Mouse (Mus musculus) CH12.LX (cell line): ENCODE results near the gene Ptgr2. TPM values are rescaled to one million over a fixed set of nuclear protein-coding genes. Genes with fewer than 3 reads are reported as not detected.

ENCODE experiments used
- DNase-seq: peaks from one replicate; pipeline ENCODE4 v3.0.0-alpha.2; 2013; ENCODE audit errors: extremely low read depth
- H3K27ac ChIP-seq: 2 replicates; pipeline ENCODE4 v1.5.1; 2012; ENCODE audit warnings: low read depth, mild to moderate bottlenecking, control low read depth, moderate library complexity; ENCODE audit not compliant: insufficient read depth
- H3K27me3 ChIP-seq: replicated peaks from 2 replicates; pipeline ENCODE3; 2012; ENCODE audit warnings: inconsistent platforms
- H3K36me3 ChIP-seq, 2 experiments: replicated peaks in 1 of 2; 2 replicates each; pipeline versions ENCODE3 to v1.6.1; 2012; ENCODE audit warnings: inconsistent platforms in 1 of 2, low read length in 1 of 2, mild to moderate bottlenecking in 1 of 2, mixed read lengths in 1 of 2, moderate library complexity in 1 of 2; ENCODE audit not compliant: control insufficient read depth in 1 of 2, insufficient read depth in 1 of 2
- H3K4me1 ChIP-seq, 2 experiments: 2 replicates each; pipeline ENCODE4 v1.6.1; 2012; ENCODE audit warnings: inconsistent platforms in 1 of 2, moderate library complexity in 1 of 2; ENCODE audit not compliant: insufficient read depth in 2 of 2, control insufficient read depth in 1 of 2
- H3K4me2 ChIP-seq: 2 replicates; pipeline ENCODE4 v1.6.1; 2012; ENCODE audit warnings: low read depth, mild to moderate bottlenecking, control low read depth; ENCODE audit not compliant: poor library complexity, insufficient read depth, severe bottlenecking
- H3K4me3 ChIP-seq, 3 experiments: fragments of 150-350 bp in 1 of 3; sonication (generic) in 1 of 3; replicated peaks in 1 of 3; 2 replicates each; pipeline versions ENCODE3 to v1.5.1; 2011 to 2012; ENCODE audit warnings: low read depth in 2 of 3, low read length in 2 of 3, mild to moderate bottlenecking in 2 of 3, moderate library complexity in 2 of 3, control low read depth in 1 of 3, improper control_type of control experiment in 1 of 3, inconsistent platforms in 1 of 3, mixed read lengths in 1 of 3; ENCODE audit not compliant: poor library complexity in 1 of 3
- H3K79me2 ChIP-seq: replicated peaks from 2 replicates; pipeline ENCODE4 v1.6.1; 2012; ENCODE audit warnings: mild to moderate bottlenecking, moderate library complexity; ENCODE audit not compliant: control insufficient read depth, poor library complexity, insufficient read depth, severe bottlenecking; ENCODE audit errors: extremely low read depth
- H3K9ac ChIP-seq: 2 replicates; pipeline ENCODE4 v1.6.1; 2012; ENCODE audit warnings: low read depth, mild to moderate bottlenecking, control low read depth, moderate library complexity; ENCODE audit not compliant: insufficient read depth
- H3K9me3 ChIP-seq: replicated peaks from 2 replicates; pipeline ENCODE3; 2012; ENCODE audit warnings: low read length, inconsistent platforms, mixed read lengths
- CHD2 ChIP-seq: IDR thresholded peaks from 2 replicates; pipeline ENCODE4 v1.6.1; 2011; ENCODE audit warnings: low read length, improper control_type of control experiment
- EP300 ChIP-seq: IDR thresholded peaks from 2 replicates; pipeline ENCODE4 v1.6.1; 2011; ENCODE audit warnings: low read length, improper control_type of control experiment
- GABPA ChIP-seq: IDR thresholded peaks from 2 replicates; pipeline ENCODE4 v1.6.1; 2012; ENCODE audit warnings: low read depth, low read length, improper control_type of control experiment, inconsistent platforms; ENCODE audit not compliant: insufficient replicate concordance
- IRF4 ChIP-seq: IDR thresholded peaks from 2 replicates; pipeline ENCODE4 v1.6.1; 2014; ENCODE audit warnings: low read depth, mild to moderate bottlenecking, inconsistent platforms, low read length, improper control_type of control experiment
- JUN ChIP-seq: IDR thresholded peaks from 2 replicates; pipeline ENCODE4 v1.6.1; 2011; ENCODE audit warnings: low read depth, mild to moderate bottlenecking, low read length, improper control_type of control experiment, moderate library complexity; ENCODE audit not compliant: insufficient read depth
- KAT2A ChIP-seq: IDR thresholded peaks from 2 replicates; pipeline ENCODE4 v1.6.1; 2012; ENCODE audit warnings: low read length, improper control_type of control experiment, inconsistent platforms; ENCODE audit not compliant: insufficient replicate concordance
- MAZ ChIP-seq: IDR thresholded peaks from 2 replicates; pipeline ENCODE4 v1.6.1; 2012; ENCODE audit warnings: low read depth, mild to moderate bottlenecking, inconsistent platforms, low read length, improper control_type of control experiment, moderate library complexity
- MEF2A ChIP-seq: IDR thresholded peaks from 2 replicates; pipeline ENCODE4 v1.6.1; 2014; ENCODE audit warnings: low read depth, mild to moderate bottlenecking, inconsistent platforms, low read length, improper control_type of control experiment, borderline replicate concordance
- MYC ChIP-seq: IDR thresholded peaks from 2 replicates; pipeline ENCODE4 v1.6.1; 2011; ENCODE audit warnings: low read depth, mild to moderate bottlenecking, improper control_type of control experiment, low read length
- NELFE ChIP-seq: IDR thresholded peaks from 2 replicates; pipeline ENCODE4 v1.6.1; 2011; ENCODE audit warnings: low read depth, low read length, improper control_type of control experiment
- PAX5 ChIP-seq: IDR thresholded peaks from 2 replicates; pipeline ENCODE4 v1.6.1; 2012; ENCODE audit warnings: low read length, inconsistent platforms, mixed read lengths
- RAD21 ChIP-seq: IDR thresholded peaks from 2 replicates; pipeline ENCODE4 v1.6.1; 2011; ENCODE audit warnings: low read depth, mild to moderate bottlenecking, low read length, improper control_type of control experiment, moderate library complexity
- SIN3A ChIP-seq: IDR thresholded peaks from 2 replicates; pipeline ENCODE4 v1.6.1; 2012; ENCODE audit warnings: low read length, improper control_type of control experiment, inconsistent platforms
- SMC3 ChIP-seq: IDR thresholded peaks from 2 replicates; pipeline ENCODE4 v1.6.1; 2011; ENCODE audit warnings: low read depth, low read length, improper control_type of control experiment
- TBP ChIP-seq: conservative IDR thresholded peaks from 2 replicates; pipeline ENCODE4 v1.6.1; 2011; ENCODE audit warnings: low read depth, low read length, improper control_type of control experiment
- TCF12 ChIP-seq: IDR thresholded peaks from 2 replicates; pipeline ENCODE4 v1.6.1; 2014; ENCODE audit warnings: low read depth, mild to moderate bottlenecking, inconsistent platforms, low read length, improper control_type of control experiment
- UBTF ChIP-seq: IDR thresholded peaks from 2 replicates; pipeline ENCODE4 v1.6.1; 2012; ENCODE audit warnings: low read depth, mild to moderate bottlenecking, inconsistent platforms, low read length, improper control_type of control experiment, moderate library complexity
- ZMIZ1 ChIP-seq: IDR thresholded peaks from 2 replicates; pipeline ENCODE4 v1.6.1; 2012; ENCODE audit warnings: low read depth, mild to moderate bottlenecking, inconsistent platforms, low read length, improper control_type of control experiment
- ZNF384 ChIP-seq: IDR thresholded peaks from 2 replicates; pipeline ENCODE4 v1.6.1; 2012; ENCODE audit warnings: low read depth, low read length, improper control_type of control experiment, inconsistent platforms
- dilution Hi-C: fragments of 300-500 bp; cut with MboI; formaldehyde crosslinking; loops from 2 replicates; pipeline ENCODE4 v1.14.3; 2020; ENCODE audit warnings: low sequenced_read_pairs; ENCODE audit not compliant: extremely low pct_unique_long_range_greater_than_20kb, extremely low pct_ligation_motif_present
- in situ Hi-C: fragments of 300-500 bp; cut with MboI; formaldehyde crosslinking; loops from 3 replicates; pipeline ENCODE4 v1.14.3; 2019; ENCODE audit warnings: low sequenced_read_pairs, low pct_ligation_motif_present, low pct_unique_long_range_greater_than_20kb, mixed read lengths
- polyA plus RNA-seq: library from polyadenylated mRNA; unstranded; fragments of >175 nt; gene quantifications from 2 replicates; pipeline ENCODE4 v1.2.1, GENCODE M21; 2012; ENCODE audit warnings: low read depth; ENCODE audit not compliant: insufficient read length
- total RNA-seq, 2 experiments: library from RNA; depleted of rRNA; stranded (reverse); fragments of 300-350 nt in 1 of 2; fragments of >200 nt in 1 of 2; gene quantifications; 2 replicates each; pipeline ENCODE4 v1.2.3; 2012 to 2014

Ptgr2 gene
- total and polyA plus RNA-seq, 3 experiments = 46.0 to 47.1 (median 47.1) TPM

DNA sequence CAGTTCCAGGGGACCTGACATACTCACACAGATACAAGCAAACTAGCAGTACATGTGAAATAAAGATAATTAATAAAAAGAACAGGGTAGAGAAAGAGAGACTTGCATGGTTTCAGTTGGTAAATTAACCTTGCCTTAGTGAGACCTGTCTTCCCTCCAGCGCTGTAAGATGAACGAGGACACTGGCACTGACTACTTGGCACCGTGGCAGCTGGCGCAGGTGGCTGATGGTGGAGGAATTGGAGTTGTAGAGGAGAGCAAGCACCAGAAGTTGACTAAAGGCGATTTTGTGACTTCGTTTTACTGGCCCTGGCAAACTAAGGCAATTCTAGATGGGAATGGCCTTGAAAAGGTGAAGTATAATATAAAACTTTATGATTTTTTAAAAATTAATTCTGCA, 12.8 kb downstream of the Ptgr2 start:
- Histone ChIP-seq H3K79me2 (no peaks in the 10 kb centered on the region), H3K4me2 (no peak overlapping the region), H3K27ac (no peak overlapping the region)
- dilution Hi-C loops = no loop called here
- TF ChIP-seq SIN3A (no peak), TBP (no peak), MAZ (no peak), UBTF (no peak), ZNF384 (no peak), EP300 (no peak), CHD2 (no peak), RAD21 (no peak), NELFE (no peak), GABPA (no peak), MYC (no peak), SMC3 (no peak), JUN (no peak)
- TF ChIP-seq, all 38 proteins: peak for 0
- Histone ChIP-seq H3K36me3 (peaks cover 40 to 80% of the 10 kb centered on the region in 2 experiments), H3K27me3 (no peaks in the 10 kb centered on the region), H3K9me3 (no peaks in the 10 kb centered on the region), H3K4me3 (no peak overlapping the region), H3K4me1 (no peaks in the 10 kb centered on the region), H3K9ac (no peak overlapping the region)
- in situ Hi-C loops = no loop called here
- DNase-seq = no peak

- Histone ChIP-seq H3K27me3 (no peaks in the 10 kb centered on the region), H3K4me1 (0 out of 4 replicates have a peak, but pooled peaks cover 0 to under 1% of the 10 kb centered on the region in 2 experiments), H3K4me2 (no peak overlapping the region), H3K27ac (no peak overlapping the region), H3K9ac (no peak overlapping the region), H3K4me3 (no peak overlapping the region), H3K79me2 (no peaks in the 10 kb centered on the region), H3K9me3 (no peaks in the 10 kb centered on the region), H3K36me3 (peaks cover 38 to 82% of the 10 kb centered on the region in 2 experiments)
- no peak for DNase-seq
- in situ Hi-C loops (no loop called here), dilution Hi-C loops (no loop called here)
- TF ChIP-seq TCF12 (no peak), ZMIZ1 (no peak), IRF4 (no peak), PAX5 (no peak), GABPA (no peak), NELFE (no peak), KAT2A (no peak), SMC3 (no peak), MYC (no peak), MEF2A (no peak), MAZ (no peak)
Observed at GRCm38 (mm10) chr12:84299265-84299664, 14.2 kb downstream of the Ptgr2 start.
